Mouse (Mus musculus) bone marrow macrophage, adult 2 months (primary cell): ENCODE data around the gene Oxct2a.

ENCODE experiments used
- CTCF ChIP-seq: IDR thresholded peaks from 2 replicates; pipeline ENCODE4 v1.5.1; 2012; ENCODE audit warnings: low read depth, mild to moderate bottlenecking, low read length, moderate library complexity
- POLR2A ChIP-seq: IDR thresholded peaks from 2 replicates; pipeline ENCODE4 v1.6.1; 2012; ENCODE audit warnings: mild to moderate bottlenecking, low read depth, low read length, borderline replicate concordance

DNA sequence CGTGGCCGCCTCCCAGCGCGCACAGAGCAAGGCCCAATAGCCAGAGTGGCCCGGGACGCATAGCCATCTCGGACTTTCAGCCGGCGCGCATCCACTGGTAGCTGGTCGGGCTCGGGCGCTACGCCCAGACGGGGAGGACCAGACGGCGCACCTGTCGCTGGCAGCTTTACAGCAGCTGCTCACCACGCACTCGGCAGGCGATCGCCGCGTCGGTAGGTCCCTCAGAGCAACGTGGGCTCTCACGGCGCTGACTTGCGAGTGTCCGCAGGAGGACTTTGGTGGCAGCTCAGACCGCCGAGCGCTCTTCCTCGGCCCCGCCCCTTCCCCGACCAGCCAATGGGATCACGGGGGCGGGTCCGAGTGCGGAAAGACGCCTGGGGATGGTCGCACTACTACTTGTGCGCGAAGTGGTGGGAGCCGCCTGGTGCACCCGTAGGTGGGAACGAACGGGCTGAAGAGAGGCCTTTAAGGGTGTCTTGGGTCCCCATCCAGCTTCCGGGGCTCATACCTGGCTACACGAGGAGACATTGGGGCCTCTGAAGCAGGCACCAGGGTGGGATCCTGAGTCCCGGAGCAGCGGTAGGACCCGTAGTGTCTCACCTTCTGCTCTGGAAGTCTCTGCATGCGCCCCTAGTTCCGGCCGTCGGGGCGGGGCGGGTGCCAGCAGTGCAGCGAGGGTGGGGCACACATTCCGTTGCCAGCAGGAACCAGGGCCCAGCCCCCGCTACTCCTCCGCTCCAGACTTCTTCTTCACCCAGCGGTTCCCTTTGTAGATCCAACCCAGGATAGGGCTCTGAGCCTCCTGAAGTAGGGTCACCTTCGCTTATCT, 19.4 kb upstream of the Oxct2a start, which contains the start of gene Bmp8a:
- TF ChIP-seq CTCF = no peak
- TF ChIP-seq POLR2A = no peak
